Mouse (Mus musculus): ENCODE results near the gene Hps6. TPM values are rescaled to one million over a fixed set of nuclear protein-coding genes. Genes with fewer than 3 reads are reported as not detected.
"Not testable (repeated sequence)": the region's sequence is repeated elsewhere in the genome, so short reads cannot be mapped to it uniquely, and the experiment has no call there.

Hps6 gene
- 10 to 100 TPM in 1 of 2 experiments, 1 to 10 TPM in 1; 9.8 to 15.1 TPM for total RNA-seq (2021)
- long read RNA-seq, experiment 1, transcript Hps6-201 (1 exons, 2,666 nt), result major isoform, 14 of 14 reads
- long read RNA-seq, experiment 1, partial matches to known transcripts, result 0 of 14 reads
- long read RNA-seq, experiment 1, other reads (novel, unspliced or antisense), result 0 of 14 reads
- long read RNA-seq, experiment 2, transcript Hps6-201 (1 exons, 2,666 nt), result major isoform, 36 of 36 reads
- long read RNA-seq, experiment 2, partial matches to known transcripts, result 0 of 36 reads
- long read RNA-seq, experiment 2, other reads (novel, unspliced or antisense), result 0 of 36 reads

DNA sequence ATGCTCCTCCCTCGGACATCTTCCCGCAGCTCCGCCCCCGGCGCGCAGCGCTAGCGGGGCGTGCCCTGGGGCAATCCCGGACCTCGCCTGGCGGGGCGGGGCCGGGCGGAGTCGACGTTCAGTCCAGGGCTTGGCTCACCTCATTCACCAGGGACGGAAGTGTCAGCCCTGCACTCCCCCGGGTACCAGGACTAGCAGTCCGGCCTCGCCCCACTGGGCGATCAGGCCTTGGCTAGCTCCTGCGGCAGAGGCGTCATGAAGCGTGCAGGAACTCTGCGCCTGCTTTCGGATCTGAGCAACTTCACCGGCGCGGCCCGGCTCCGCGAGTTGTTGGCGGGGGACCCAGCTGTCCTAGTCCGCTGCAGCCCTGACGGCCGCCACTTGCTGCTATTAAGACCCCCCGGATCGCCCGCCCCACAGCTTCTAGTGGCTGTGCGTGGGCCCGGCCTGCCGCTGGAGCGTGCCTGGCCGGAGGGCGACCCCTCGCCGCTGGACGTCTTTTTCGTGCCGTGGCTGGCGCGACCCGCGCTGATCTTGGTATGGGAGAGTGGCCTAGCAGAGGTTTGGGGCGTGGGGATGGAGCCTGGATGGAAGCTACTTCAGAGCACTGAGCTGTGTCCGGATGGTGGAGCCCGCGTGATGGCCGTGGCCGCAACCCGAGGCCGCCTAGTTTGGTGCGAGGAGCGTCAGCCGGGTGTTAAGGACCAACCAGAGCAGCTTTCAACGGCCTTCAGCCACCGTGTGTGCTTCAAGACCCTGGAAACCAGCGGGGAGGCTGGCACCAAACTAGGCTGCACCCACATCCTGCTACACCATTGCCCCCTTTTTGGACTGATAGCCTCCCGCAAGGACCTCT, at the start of gene Hps6:
TSS of gene Hps6 (plus strand) at position 138 of the 856 bp plus-strand sequence.
- peak; percentile 90 to 91 for DNase-seq (ENCODE audit: low spot score in 2 of 2)

- DNase-seq (ENCODE audit: low spot score in 2 of 2), result no peak
Measured at GRCm38 (mm10) chr19:45956736-45957135, 46.6 kb upstream of the Hps6 start.

DNA sequence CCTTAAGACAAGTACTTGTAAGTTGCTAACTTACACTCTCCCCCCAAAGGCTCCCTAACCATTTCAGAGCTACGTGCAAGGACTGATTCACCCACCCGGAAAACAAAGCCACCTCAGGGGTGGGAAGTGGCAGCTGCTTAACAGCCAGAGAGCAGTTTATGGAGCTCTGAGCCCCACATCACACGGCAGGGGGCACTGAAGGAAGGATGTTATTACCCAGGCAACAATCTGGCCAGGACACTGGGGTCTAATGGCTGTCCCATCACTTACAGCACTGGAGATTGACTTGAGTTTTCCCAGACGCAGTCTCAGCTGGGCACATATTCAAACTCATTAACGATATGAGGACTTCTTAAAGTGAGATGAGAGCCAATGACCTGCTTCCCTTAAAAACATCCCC, 42.5 kb upstream of the Hps6 start:
- DNase-seq (ENCODE audit: low spot score in 2 of 2), result no peak

- DNase-seq (ENCODE audit: low spot score in 2 of 2), result no peak
Measured at GRCm38 (mm10) chr19:45984379-45984778, 18.9 kb upstream of the Hps6 start.

GRCm38 (mm10) chr19:45988238-45988637, 15.1 kb upstream of the Hps6 start:
- DNase-seq (ENCODE audit: low spot score in 2 of 2), result no peak

GRCm38 (mm10) chr19:45991171-45991570, 12.1 kb upstream of the Hps6 start:
- DNase-seq (ENCODE audit: low spot score in 2 of 2), result no peak

DNA sequence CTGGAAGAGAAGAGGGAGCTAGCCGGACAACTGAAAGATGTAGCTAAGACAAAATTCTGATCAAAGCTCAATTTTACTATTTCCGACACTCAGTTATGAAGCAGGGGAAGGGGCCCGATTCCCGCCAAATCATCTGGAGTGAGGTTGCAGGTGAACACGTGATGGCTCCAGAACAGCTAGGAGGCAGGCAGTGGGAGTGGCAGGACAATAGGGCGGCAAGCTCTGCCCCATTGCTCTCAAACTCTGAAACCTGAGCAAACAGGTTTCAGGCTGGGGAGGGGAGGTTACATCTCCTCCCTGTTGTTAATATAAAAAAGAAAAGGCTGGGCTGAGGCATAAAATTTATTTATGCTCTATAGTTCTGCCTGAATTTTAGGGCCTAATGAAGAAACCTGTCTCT, 9.9 kb upstream of the Hps6 start:
- not testable (repeated sequence) for DNase-seq (ENCODE audit: low spot score in 2 of 2)

DNA sequence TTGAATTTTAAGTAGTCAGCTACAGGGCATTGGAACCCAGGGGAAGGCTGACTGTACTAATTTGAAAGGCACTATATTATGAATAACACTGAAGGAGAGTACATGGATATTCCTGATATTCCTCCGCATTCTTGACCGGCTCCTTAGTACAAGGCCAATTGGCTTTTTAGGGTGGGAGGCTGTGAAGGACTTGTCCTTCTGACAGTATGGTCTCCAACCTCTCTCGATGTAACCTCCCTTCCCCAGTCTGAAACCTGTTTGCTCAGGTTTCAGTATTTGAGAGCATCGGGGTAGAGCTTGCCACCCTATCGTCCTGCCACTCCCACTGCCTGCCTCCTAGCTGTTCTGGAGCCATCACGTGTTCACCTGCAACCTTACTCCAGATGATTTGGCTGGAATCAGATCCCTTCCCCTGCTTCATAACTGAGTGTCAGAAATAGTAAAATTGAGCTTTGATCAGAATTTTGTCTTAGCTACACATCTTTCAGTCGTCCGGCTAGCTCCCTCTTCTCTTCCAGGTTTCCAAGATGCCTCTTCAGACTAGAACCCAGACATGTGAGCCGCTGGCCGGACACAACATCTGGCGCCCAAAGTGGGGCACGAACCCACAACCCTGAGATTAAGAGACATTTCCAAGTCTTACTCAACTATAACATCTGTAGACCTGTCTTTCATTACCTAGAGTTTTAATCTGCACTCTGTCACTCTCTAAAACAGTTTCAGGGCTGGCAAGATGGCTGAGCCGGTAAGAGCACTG, 9.1 kb upstream of the Hps6 start:
- DNase-seq (ENCODE audit: low spot score in 2 of 2), result no peak

DNA sequence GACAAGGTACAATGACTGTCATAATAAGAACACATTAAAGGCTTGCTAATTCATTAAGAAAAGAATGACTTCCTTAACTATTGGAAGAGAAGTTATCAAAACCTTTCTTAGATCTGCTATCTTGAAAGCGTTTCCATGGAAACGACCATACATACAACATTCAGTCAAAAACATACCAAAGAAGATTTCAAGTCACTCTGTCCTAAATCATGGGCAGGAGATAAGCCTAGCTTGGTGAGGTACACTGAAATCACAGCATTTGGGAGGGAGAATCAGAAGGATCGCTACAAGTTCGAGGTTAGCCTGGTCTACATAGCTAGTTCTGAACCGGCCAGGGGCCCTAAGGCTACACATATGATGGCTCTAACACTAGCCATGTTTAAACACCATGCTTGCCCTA, 5.9 kb upstream of the Hps6 start:
- DNase-seq (ENCODE audit: low spot score in 2 of 2), result no peak

DNA sequence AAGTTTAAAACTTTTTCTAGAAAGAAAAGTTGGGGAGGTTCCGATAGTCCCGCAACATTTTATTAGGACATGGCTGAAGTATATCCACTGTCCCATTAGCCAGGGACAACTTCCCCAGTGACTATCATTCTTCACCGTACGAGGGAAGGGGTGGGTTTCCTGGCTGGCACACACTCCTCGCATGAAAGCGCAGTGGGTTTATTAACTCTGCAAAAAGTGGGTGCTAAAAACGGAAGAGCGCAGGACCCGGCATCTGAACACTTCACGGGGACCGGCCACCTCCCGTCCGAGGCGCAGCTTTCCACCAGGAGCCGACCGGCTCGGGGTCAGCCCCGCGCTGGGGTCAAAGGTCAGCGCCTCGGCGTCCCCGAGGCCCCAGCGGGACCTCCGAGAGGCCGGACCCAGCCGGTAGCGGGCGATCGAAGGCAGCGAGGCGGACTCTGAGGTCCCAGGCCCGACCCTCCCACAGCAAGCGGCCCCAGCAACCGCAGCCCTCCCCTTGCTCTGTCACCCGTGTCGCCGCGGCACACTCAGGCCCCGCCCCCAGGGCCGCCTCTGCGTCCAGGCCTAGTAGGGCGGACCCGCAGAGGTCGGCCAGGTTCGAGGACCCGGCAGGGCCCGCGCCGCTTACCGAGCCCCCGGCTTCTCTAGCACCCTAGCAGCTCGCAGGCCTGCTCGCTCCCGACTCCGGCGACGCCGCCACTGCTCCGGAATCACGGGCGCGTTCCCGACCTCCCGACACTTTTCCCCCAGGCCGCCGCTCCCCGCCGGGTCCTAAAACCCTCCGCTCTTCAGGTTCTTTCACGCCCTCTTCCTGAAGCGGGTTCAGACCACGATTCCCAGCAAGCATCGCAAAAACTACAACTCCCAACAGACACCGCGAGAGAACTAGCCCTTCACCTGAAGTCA, 5.3 kb upstream of the Hps6 start, which contains the start of gene Armh3:
TSS of gene Armh3 (minus strand) at position 704 of the 909 bp plus-strand sequence.
- DNase-seq (ENCODE audit: low spot score in 2 of 2), result peak; percentile 85 to 89

DNA sequence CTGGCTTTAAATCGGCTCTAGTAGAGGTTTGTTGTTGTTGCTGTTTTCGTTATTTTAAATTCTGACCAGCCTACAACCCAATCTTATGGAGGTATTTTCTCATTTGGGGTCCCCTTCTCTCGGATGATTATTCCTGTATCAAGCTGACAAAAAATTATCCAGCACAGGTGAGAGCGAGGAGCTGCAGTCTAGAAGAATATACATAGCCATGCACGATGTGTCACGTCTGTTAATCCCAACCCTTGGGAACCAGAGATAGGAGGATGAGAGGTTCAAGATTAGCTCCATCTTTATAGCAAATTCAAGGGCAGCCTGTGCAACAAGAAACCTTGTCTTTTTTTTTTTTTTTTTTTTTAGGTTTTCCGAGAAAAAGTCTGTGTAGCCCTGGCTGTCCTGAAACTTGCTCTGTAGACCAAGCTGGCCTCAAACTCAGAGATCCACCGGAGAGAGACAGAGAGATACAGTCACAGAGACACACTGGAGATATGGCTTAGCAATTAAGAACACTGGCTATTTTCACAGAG, 4.6 kb upstream of the Hps6 start:
- DNase-seq (ENCODE audit: low spot score in 2 of 2), result no peak

GRCm38 (mm10) chr19:45999378-45999777, 3.9 kb upstream of the Hps6 start:
- no peak for DNase-seq (ENCODE audit: low spot score in 2 of 2)

- DNase-seq (ENCODE audit: low spot score in 2 of 2), result no peak
Measured at GRCm38 (mm10) chr19:46002279-46002678, 1.0 kb upstream of the Hps6 start.

DNA sequence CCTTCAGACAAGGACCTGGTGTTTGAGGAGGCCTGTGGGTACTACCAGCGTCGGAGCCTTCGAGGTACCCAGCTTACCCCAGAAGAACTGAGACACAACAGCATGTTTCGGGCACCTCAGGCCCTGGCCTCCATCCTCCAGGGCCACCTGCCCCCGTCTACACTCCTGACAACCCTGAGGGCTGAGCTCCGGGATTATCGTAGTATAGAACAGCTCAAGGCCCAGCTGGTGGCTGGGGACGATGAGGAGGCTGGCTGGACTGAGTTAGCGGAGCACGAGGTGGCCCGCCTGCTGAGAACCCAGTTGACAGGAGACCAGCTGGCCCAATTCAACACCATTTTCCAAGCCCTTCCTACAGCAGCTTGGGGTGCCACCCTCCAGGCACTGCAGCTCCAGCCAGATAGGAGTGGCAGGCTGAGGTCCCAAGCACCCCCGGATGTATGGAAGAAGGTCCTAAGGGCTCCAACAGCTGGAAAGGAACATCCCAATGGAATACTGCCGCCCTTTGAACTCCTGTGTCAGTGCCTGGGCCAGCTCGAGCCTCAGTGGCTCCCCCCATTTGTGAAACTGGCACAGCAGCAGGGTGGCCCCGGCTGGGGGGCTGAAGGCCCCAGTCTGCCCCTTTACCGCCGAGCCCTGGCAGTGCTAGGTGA, 1.6 kb downstream of the Hps6 start:
- no peak for DNase-seq (ENCODE audit: low spot score in 2 of 2)

DNA sequence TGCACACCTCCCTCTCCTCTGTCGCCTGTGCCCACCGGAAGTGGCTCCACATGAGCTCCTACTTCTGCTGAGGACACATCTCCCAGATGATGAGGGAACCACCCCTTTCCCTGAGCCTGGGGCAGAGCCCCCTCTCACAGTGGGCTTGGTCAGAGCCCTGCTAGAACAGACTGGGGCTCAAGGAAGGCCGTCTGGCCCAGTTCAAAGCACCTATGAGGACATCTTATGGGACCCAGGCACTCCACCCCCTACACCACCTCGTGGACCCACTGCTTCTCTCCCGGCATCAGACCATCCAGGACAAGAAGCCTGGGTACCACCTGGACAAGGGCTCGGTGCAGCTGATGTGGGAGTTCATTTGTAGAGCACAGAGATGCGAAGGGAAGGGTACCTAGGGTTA, 2.4 kb downstream of the Hps6 start:
- no peak for DNase-seq (ENCODE audit: low spot score in 2 of 2)

DNA sequence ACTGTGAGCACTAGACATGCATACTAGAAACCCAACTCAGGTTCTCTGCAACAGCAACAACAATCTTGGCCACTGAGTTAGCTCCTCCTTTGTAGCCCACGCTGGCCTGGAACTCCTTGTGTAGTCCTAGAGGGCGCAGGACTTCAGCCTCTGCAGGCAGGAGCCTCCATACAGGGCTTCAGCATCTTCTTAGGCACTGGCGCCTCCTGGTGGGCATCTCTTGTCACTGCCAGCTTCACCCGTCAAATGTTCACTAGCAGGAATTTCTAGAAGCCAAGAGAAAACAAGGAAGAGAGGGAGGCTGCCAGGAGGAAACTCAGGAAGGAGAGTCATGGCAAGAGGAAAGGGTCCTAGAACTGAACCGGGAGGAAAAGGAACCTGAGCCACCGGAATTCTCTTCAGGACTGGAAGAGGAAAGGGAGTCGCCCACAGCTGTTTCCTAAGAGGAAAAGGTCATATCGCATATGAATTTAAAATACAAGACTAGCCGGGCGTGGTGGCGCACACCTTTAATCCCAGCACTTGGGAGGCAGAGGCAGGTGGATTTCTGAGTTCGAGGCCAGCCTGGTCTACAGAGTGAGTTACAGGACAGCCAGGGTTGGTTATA, 11.4 kb downstream of the Hps6 start:
- DNase-seq (ENCODE audit: low spot score in 2 of 2), result peak; percentile 87 to 92

- DNase-seq (ENCODE audit: low spot score in 2 of 2), result no peak
Measured at GRCm38 (mm10) chr19:46016023-46016422, 12.7 kb downstream of the Hps6 start.

GRCm38 (mm10) chr19:46024959-46025358, 21.7 kb downstream of the Hps6 start:
- no peak for DNase-seq (ENCODE audit: low spot score in 2 of 2)

DNA sequence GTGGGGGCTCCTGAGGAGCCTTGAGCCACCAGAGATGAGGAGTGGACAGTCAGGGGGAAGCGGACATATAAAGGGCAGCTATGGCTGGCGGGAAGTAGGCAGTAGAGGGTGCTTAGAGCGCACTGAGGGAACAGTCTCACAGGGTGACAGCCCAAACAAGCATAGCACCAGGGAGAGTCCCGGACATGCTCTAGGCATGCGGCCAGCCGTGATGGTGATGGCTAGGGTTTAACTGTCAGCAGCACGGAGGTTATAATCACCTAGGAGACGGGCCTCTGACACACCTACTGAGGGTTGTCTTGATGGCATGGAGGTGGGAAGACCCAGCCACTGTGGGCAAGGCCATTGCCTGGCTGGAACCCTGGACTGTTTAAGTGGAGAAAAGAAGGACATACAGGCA, 23.3 kb downstream of the Hps6 start:
- no peak for DNase-seq (ENCODE audit: low spot score in 2 of 2)

Data from adrenal gland, adult 18-20 months (tissue).